Comparison of ENCODE assay signal across 15 mouse cellular contexts in the genomic region with DNA sequence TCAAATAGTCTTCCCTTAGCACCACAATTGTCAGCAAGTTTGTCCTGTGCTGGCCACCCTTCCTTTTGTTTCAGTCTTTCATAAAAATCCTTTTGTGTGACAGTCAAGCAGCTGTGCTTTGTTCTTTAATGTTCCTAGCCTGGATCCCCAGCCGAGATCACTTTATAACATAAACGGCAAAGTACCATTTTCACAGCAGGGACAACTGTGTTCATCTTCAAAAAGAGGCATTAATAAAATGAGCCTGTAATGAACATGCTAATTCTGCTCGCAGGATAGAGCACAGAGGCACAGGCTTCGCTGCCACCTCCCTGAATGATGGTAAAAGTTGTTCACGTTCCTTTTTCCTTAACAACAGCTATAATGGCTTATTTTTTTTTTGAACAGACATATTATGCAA.
DNase-seq lines count a peak whose midpoint lies in the region; ATAC-seq and TF ChIP-seq lines count a peak whose summit lies in the region.
"Had no signal": no experiment of that assay in that cellular context is flagged by ENCODE, and none has a peak within 500 bp of the region (broad histone marks: within the 10 kb centered on the region; RNA-seq: fewer than 3 reads in every experiment).

No protein-coding gene starts in this region.

- no peak overlapping the region for H3K9ac ChIP-seq in forebrain, embryonic 11.5 days (ENCODE audit: low read length)
- H3K9ac ChIP-seq in forebrain, embryonic 15.5 days (replicated peaks): no peak overlapping the region
- H3K9ac ChIP-seq in hindbrain, postnatal 0 days (replicated peaks; ENCODE audit: low read length): peak overlapping the region; percentile 17; the same call in 1 of the 2 replicates
- no peak overlapping the region; the same call in 1 of the 2 replicates for H3K9ac ChIP-seq in neural tube, embryonic 12.5 days
- no peak overlapping the region for H3K9ac ChIP-seq in lung, postnatal 0 days (replicated peaks; ENCODE audit: low read depth)
- H3K9ac ChIP-seq: limb, embryonic 13.5 days had no signal

- H3K4me3 ChIP-seq in forebrain, embryonic 11.5 days (ENCODE audit: low read depth, low read length): no peak overlapping the region
- no peak overlapping the region for H3K4me3 ChIP-seq in forebrain, embryonic 15.5 days
- peak overlapping the region; percentile 7; the same call in 1 of the 2 replicates for H3K4me3 ChIP-seq in hindbrain, postnatal 0 days (ENCODE audit: low read length)
- H3K4me3 ChIP-seq in neural tube, embryonic 12.5 days: no peak overlapping the region
- H3K4me3 ChIP-seq in lung, postnatal 0 days (ENCODE audit: low read depth, low read length): no peak overlapping the region
- H3K4me3 ChIP-seq: limb, embryonic 13.5 days had no signal

- TF ChIP-seq CTCF in hindbrain, postnatal 0 days (IDR thresholded peaks at IDR 0.05; ENCODE audit: low read depth): no peak
- no peak for TF ChIP-seq CTCF in lung, postnatal 0 days (IDR thresholded peaks at IDR 0.05)

- WGBS in forebrain, embryonic 11.5 days: 29% methylated on average over 5 of the region's 5 CpGs
- 9% methylated on average over 5 of the region's 5 CpGs for WGBS in forebrain, embryonic 15.5 days
- WGBS in hindbrain, postnatal 0 days: 9% methylated on average over 5 of the region's 5 CpGs
- WGBS in neural tube, embryonic 12.5 days: 9% methylated on average over 5 of the region's 5 CpGs
- WGBS in lung, postnatal 0 days: 63% methylated on average over 5 of the region's 5 CpGs

- no peaks in the 10 kb centered on the region for H3K9me3 ChIP-seq in forebrain, embryonic 11.5 days (ENCODE audit: control insufficient read depth, low read length)
- H3K9me3 ChIP-seq in forebrain, embryonic 15.5 days: no peaks in the 10 kb centered on the region
- no peaks in the 10 kb centered on the region for H3K9me3 ChIP-seq in hindbrain, postnatal 0 days (ENCODE audit: low read length)
- no peaks in the 10 kb centered on the region for H3K9me3 ChIP-seq in neural tube, embryonic 12.5 days
- H3K9me3 ChIP-seq in lung, postnatal 0 days (ENCODE audit: low read length): no peaks in the 10 kb centered on the region
- H3K9me3 ChIP-seq: limb, embryonic 13.5 days had no signal

- H3K4me2 ChIP-seq in forebrain, embryonic 11.5 days (ENCODE audit: low read depth, low read length, severe bottlenecking): peak overlapping the region; percentile 5; the same call in 1 of the 2 replicates
- peak overlapping the region; percentile 11; the same call in 1 of the 2 replicates for H3K4me2 ChIP-seq in forebrain, embryonic 15.5 days (replicated peaks)
- H3K4me2 ChIP-seq in hindbrain, postnatal 0 days (ENCODE audit: low read depth, low read length): peak overlapping the region; percentile 45
- H3K4me2 ChIP-seq in neural tube, embryonic 12.5 days (replicated peaks): peak overlapping the region; percentile 39
- no peak overlapping the region for H3K4me2 ChIP-seq in lung, postnatal 0 days (replicated peaks; ENCODE audit: low read depth, low read length)
- H3K4me2 ChIP-seq: limb, embryonic 13.5 days had no signal

- 0 out of 2 replicates have a peak, but pooled peaks have one; percentile 24 for ATAC-seq in forebrain, embryonic 11.5 days (replicated peaks; ENCODE audit: low FRiP score)
- no peak; the same call in 1 of the 2 replicates for ATAC-seq in forebrain, embryonic 15.5 days (replicated peaks)
- ATAC-seq in hindbrain, postnatal 0 days: no peak
- ATAC-seq in neural tube, embryonic 12.5 days (ENCODE audit: low FRiP score, low read depth): 0 out of 2 replicates have a peak, but pooled peaks have one; percentile 48
- no peak for ATAC-seq in lung, postnatal 0 days
- no peak for ATAC-seq in inflammation-experienced regulatory T-cells, adult 6 months
- ATAC-seq: activated CD4-positive, CD25-positive, alpha-beta regulatory T cell, adult 4 months; intestine, postnatal 0 days had no signal

- H3K27me3 ChIP-seq in forebrain, embryonic 11.5 days (ENCODE audit: control insufficient read depth, insufficient read depth, low read length): no peaks in the 10 kb centered on the region
- H3K27me3 ChIP-seq in forebrain, embryonic 15.5 days: no peaks in the 10 kb centered on the region
- no peaks in the 10 kb centered on the region for H3K27me3 ChIP-seq in hindbrain, postnatal 0 days (ENCODE audit: insufficient read depth, low read length)
- H3K27me3 ChIP-seq in neural tube, embryonic 12.5 days (replicated peaks): no peaks in the 10 kb centered on the region
- no peaks in the 10 kb centered on the region for H3K27me3 ChIP-seq in lung, postnatal 0 days (replicated peaks; ENCODE audit: insufficient read depth, low read length)
- H3K27me3 ChIP-seq: CH12.LX; limb, embryonic 13.5 days had no signal

- TF ChIP-seq EP300 in lung, postnatal 0 days (IDR thresholded peaks at IDR 0.05): no peak

- H3K27ac ChIP-seq in forebrain, embryonic 11.5 days (ENCODE audit: low read depth, low read length): no peak overlapping the region
- peak overlapping the region; percentile 38 for H3K27ac ChIP-seq in forebrain, embryonic 15.5 days (replicated peaks)
- peak overlapping the region; percentile 32; the same call in 1 of the 2 replicates for H3K27ac ChIP-seq in hindbrain, postnatal 0 days
- H3K27ac ChIP-seq in neural tube, embryonic 12.5 days: peak overlapping the region; percentile 27; the same call in 1 of the 2 replicates
- no peak overlapping the region for H3K27ac ChIP-seq in lung, postnatal 0 days (ENCODE audit: low read length)
- H3K27ac ChIP-seq: limb, embryonic 13.5 days had no signal

- 0 out of 2 replicates have a peak, but pooled peaks cover 6% of the 10 kb centered on the region for H3K4me1 ChIP-seq in forebrain, embryonic 11.5 days (replicated peaks; ENCODE audit: control insufficient read depth, insufficient read depth, low read length)
- H3K4me1 ChIP-seq in forebrain, embryonic 15.5 days: peaks cover 17% of the 10 kb centered on the region
- peaks cover 4% of the 10 kb centered on the region; the same call in 1 of the 2 replicates for H3K4me1 ChIP-seq in hindbrain, postnatal 0 days (ENCODE audit: insufficient read depth, low read length)
- peaks cover 26% of the 10 kb centered on the region for H3K4me1 ChIP-seq in neural tube, embryonic 12.5 days
- no peaks in the 10 kb centered on the region for H3K4me1 ChIP-seq in lung, postnatal 0 days (ENCODE audit: insufficient read depth, low read depth, low read length)
- H3K4me1 ChIP-seq: limb, embryonic 13.5 days had no signal

- no peak for DNase-seq in forebrain, embryonic 11.5 days (ENCODE audit: low spot score)
- DNase-seq in hindbrain, postnatal 0 days (ENCODE audit: low spot score): peak; percentile 32
- no peak for DNase-seq in lung, postnatal 0 days (ENCODE audit: low spot score)
- DNase-seq in adrenal gland, postnatal 10 days: no peak
- DNase-seq: cerebellum, adult 11-12 months; kidney, postnatal 36 days; layer of hippocampus, postnatal 36 days; lung, adult 2 months had no signal

- H3K36me3 ChIP-seq in forebrain, embryonic 11.5 days (ENCODE audit: control insufficient read depth, insufficient read depth, low read length): no peaks in the 10 kb centered on the region
- H3K36me3 ChIP-seq in forebrain, embryonic 15.5 days: no peaks in the 10 kb centered on the region
- no peaks in the 10 kb centered on the region for H3K36me3 ChIP-seq in hindbrain, postnatal 0 days (ENCODE audit: insufficient read depth, low read length)
- H3K36me3 ChIP-seq in neural tube, embryonic 12.5 days: no peaks in the 10 kb centered on the region
- H3K36me3 ChIP-seq in lung, postnatal 0 days (ENCODE audit: insufficient read depth, low read length): no peaks in the 10 kb centered on the region

Comparison
In these comparisons a context has a peak if more than half of its experiments do, and no peak if none do; other contexts are left out.
1. ATAC-seq: peak in forebrain, embryonic 11.5 days (single experiment) and neural tube, embryonic 12.5 days (single experiment); none in forebrain, embryonic 15.5 days (single experiment), hindbrain, postnatal 0 days (single experiment), lung, postnatal 0 days (single experiment) and inflammation-experienced regulatory T-cells, adult 6 months (single experiment).
2. H3K27ac ChIP-seq: peak in forebrain, embryonic 15.5 days (single experiment), hindbrain, postnatal 0 days (single experiment) and neural tube, embryonic 12.5 days (single experiment); none in forebrain, embryonic 11.5 days (single experiment) and lung, postnatal 0 days (single experiment).